Mouse (Mus musculus) heart, embryonic 16.5 days (tissue): Measurements from ENCODE around the gene Arpc5l. TPM values are rescaled to one million over a fixed set of nuclear protein-coding genes. Genes with fewer than 3 reads are reported as not detected.
A peak's percentile ranks its signal among the peaks of the same experiment; 100 is the strongest.

Source experiments
- ATAC-seq: fragments of 200-750 bp; cut with Nextera tagmentation; replicated peaks from 2 replicates; pipeline ENCODE4 v1.8.0; 2017; ENCODE audit warnings: moderate number of reproducible peaks; ENCODE audit not compliant: insufficient read depth, low FRiP score; ENCODE audit errors: extremely low read depth
- H3K27ac ChIP-seq: fragments of 300-500 bp; sonication (generic); 2 replicates; pipeline ENCODE4 v1.5.1; 2014; ENCODE audit warnings: mild to moderate bottlenecking, low read length, control low read depth, moderate library complexity
- H3K27me3 ChIP-seq: fragments of 300-500 bp; sonication (generic); 2 replicates; pipeline ENCODE4 v1.6.1; 2014; ENCODE audit warnings: low read length, mixed read lengths; ENCODE audit not compliant: control insufficient read depth, insufficient read depth
- H3K36me3 ChIP-seq: fragments of 300-500 bp; sonication (generic); 2 replicates; pipeline ENCODE4 v1.6.1; 2014; ENCODE audit not compliant: control insufficient read depth, insufficient read depth
- H3K4me1 ChIP-seq: fragments of 300-500 bp; sonication (generic); 2 replicates; pipeline ENCODE4 v1.6.1; 2014; ENCODE audit warnings: low read length, mixed read lengths; ENCODE audit not compliant: control insufficient read depth, insufficient read depth
- H3K4me2 ChIP-seq: fragments of 300-500 bp; sonication (generic); 2 replicates; pipeline ENCODE4 v1.6.1; 2014; ENCODE audit warnings: low read depth, mild to moderate bottlenecking, control low read depth, low read length
- H3K4me3 ChIP-seq: fragments of 300-500 bp; sonication (generic); 2 replicates; pipeline ENCODE4 v1.5.1; 2014; ENCODE audit warnings: mild to moderate bottlenecking, control low read depth, low read length
- H3K9ac ChIP-seq: fragments of 300-500 bp; sonication (generic); 2 replicates; pipeline ENCODE4 v1.6.1; 2014; ENCODE audit warnings: low read length, control low read depth
- H3K9me3 ChIP-seq: fragments of 300-500 bp; sonication (generic); replicated peaks from 2 replicates; pipeline ENCODE4 v1.6.1; 2016; ENCODE audit warnings: low read length; ENCODE audit not compliant: control insufficient read depth
- WGBS: fragments of 180-500 bp; shearing (Covaris S2); extraction: QIAGEN DNeasy Blood & Tissue Kit; methylation state at CpG from one replicate; pipeline ENCODE4 v1.1.7; 2014; 5-methylcytosine and 5-hydroxymethylcytosine counted together
- polyA plus RNA-seq: library from polyadenylated mRNA; unstranded; fragments of >200 nt; fragmentation: Nextera tagmentation; extraction: Ambion mirVana; gene quantifications from 2 replicates; pipeline ENCODE4 v1.2.1, GENCODE M21; 2015

Gene Arpc5l
- polyA plus RNA-seq, 1 experiment from 2014 or later: 83.3 TPM

DNA sequence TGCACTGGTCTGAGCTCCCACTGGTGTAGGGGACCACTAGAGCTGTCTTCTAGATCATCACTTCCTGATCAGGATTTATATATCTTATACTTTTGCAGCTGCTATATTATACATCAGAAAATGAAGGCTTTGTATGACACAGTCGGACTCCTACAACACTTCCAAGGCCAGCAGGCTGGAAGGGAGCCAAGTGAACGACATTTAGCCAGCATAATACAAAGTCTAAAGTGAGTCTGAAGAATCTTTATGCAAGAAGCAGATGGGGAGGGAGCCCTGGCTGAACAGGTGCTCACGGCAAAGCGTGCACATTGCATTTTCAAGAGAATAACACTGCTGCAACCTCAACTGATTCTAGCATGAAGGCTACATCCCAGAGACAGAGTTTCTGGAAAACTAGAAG lies 12.7 kb upstream of the Arpc5l start:
- 52% methylated on average over 4 of the region's 4 CpGs for WGBS
- no peak overlapping the region for H3K27ac ChIP-seq
- no peaks in the 10 kb centered on the region for H3K36me3 ChIP-seq
- H3K27me3 ChIP-seq: 0 out of 2 replicates have a peak, but pooled peaks cover 2% of the 10 kb centered on the region
- H3K9me3 ChIP-seq: no peaks in the 10 kb centered on the region
- peaks cover 2% of the 10 kb centered on the region for H3K4me1 ChIP-seq
- no peak overlapping the region for H3K4me3 ChIP-seq
- H3K4me2 ChIP-seq: no peak overlapping the region
- H3K9ac ChIP-seq: no peak overlapping the region
- no peak for ATAC-seq

GRCm38 (mm10) chr2:38997386-38998374 lies 7.5 kb upstream of the Arpc5l start, which contains the start of gene Wdr38:
Wdr38 (plus strand) TSS chr2:38997476.
- Histone ChIP-seq H3K27ac (no peak within 1 kb of the TSS), H3K27me3 (0 out of 2 replicates have a peak, but pooled peaks cover 2% of the 10 kb centered on the region), H3K9ac (peak within 1 kb of the TSS; percentile 68), H3K4me2 (peak within 1 kb of the TSS; percentile 70), H3K36me3 (peaks cover 23% of the 10 kb centered on the region), H3K9me3 (no peaks in the 10 kb centered on the region), H3K4me1 (peaks cover 10% of the 10 kb centered on the region), H3K4me3 (peak within 1 kb of the TSS; percentile 62)
- ATAC-seq: peak; percentile 94
- WGBS: 10% methylated on average over 33 of the region's 33 CpGs

GRCm38 (mm10) chr2:38999381-38999780 lies 5.8 kb upstream of the Arpc5l start:
- Histone ChIP-seq H3K4me1 (peaks cover 26% of the 10 kb centered on the region), H3K27ac (no peak overlapping the region), H3K4me2 (no peak overlapping the region), H3K9ac (no peak overlapping the region), H3K9me3 (no peaks in the 10 kb centered on the region), H3K27me3 (0 out of 2 replicates have a peak, but pooled peaks cover 2% of the 10 kb centered on the region), H3K36me3 (peaks cover 36% of the 10 kb centered on the region), H3K4me3 (no peak overlapping the region)
- WGBS: 49% methylated on average over 4 of the region's 4 CpGs
- no peak for ATAC-seq

GRCm38 (mm10) chr2:38999910-39000586 lies 5.1 kb upstream of the Arpc5l start:
- no peaks in the 10 kb centered on the region for H3K9me3 ChIP-seq
- H3K27me3 ChIP-seq: 0 out of 2 replicates have a peak, but pooled peaks cover 2% of the 10 kb centered on the region
- no peak overlapping the region for H3K27ac ChIP-seq
- no peak overlapping the region for H3K4me2 ChIP-seq
- H3K9ac ChIP-seq: no peak overlapping the region
- peaks cover 36% of the 10 kb centered on the region for H3K36me3 ChIP-seq
- no peak overlapping the region for H3K4me3 ChIP-seq
- WGBS: 58% methylated on average over 8 of the region's 8 CpGs
- no peak for ATAC-seq
- peaks cover 26% of the 10 kb centered on the region for H3K4me1 ChIP-seq

DNA sequence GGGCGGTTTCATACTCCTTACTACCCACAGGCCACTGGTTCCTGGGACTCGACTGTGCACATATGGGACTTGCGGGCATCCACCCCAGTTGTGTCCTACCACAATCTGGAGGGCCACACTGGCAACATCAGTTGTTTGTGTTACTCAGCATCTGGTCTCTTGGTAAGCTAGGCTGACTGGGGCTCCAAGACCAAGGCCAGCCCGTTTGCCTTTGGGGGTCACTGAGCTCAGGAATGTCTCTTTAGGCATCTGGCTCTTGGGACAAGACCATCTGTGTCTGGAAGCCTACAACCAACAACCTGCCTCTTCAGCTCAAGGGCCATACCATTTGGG lies 4.6 kb upstream of the Arpc5l start:
- Histone ChIP-seq H3K9me3 (no peaks in the 10 kb centered on the region), H3K36me3 (peaks cover 36% of the 10 kb centered on the region), H3K4me3 (no peak overlapping the region), H3K4me1 (peaks cover 26% of the 10 kb centered on the region), H3K27me3 (0 out of 2 replicates have a peak, but pooled peaks cover 2% of the 10 kb centered on the region), H3K27ac (no peak overlapping the region), H3K4me2 (no peak overlapping the region), H3K9ac (no peak overlapping the region)
- no peak for ATAC-seq
- WGBS: 80% methylated on average over 4 of the region's 4 CpGs

DNA sequence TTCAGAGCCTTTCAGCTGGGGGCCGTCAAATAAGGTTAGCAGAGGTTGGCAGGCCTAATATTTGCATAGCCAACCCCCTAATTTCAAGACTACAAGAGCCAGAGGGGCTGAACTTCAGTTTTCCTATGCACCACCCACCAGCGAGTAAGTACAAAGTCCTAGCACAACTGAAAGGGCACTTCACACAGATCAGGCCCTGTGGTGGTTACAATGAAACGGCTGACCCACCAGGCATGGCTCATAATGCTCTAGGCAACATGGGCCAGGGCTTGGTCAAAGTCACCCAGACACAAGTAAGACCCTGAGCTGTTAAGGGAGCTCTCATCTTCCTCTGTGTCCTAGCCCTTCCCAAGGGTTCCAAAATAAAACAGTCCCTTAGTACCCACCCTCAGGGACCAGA lies 3.3 kb upstream of the Arpc5l start:
- 0 out of 2 replicates have a peak, but pooled peaks cover under 1% of the 10 kb centered on the region for H3K27me3 ChIP-seq
- no peak overlapping the region for H3K9ac ChIP-seq
- no peak overlapping the region for H3K27ac ChIP-seq
- no peaks in the 10 kb centered on the region for H3K9me3 ChIP-seq
- H3K4me1 ChIP-seq: peaks cover 31% of the 10 kb centered on the region
- no peak overlapping the region for H3K4me2 ChIP-seq
- no peak for ATAC-seq
- 77% methylated on average over 3 of the region's 3 CpGs for WGBS
- H3K4me3 ChIP-seq: no peak overlapping the region
- peaks cover 36% of the 10 kb centered on the region for H3K36me3 ChIP-seq

- ATAC-seq: no peak
- Histone ChIP-seq H3K9me3 (no peaks in the 10 kb centered on the region), H3K4me3 (peak overlapping the region; percentile 83), H3K9ac (peak overlapping the region; percentile 77), H3K27ac (no peak overlapping the region), H3K4me2 (peak overlapping the region; percentile 99), H3K4me1 (peaks cover 29% of the 10 kb centered on the region), H3K27me3 (no peaks in the 10 kb centered on the region), H3K36me3 (peaks cover 36% of the 10 kb centered on the region)
- WGBS: 43% methylated on average over 8 of the region's 8 CpGs
These were observed 2.0 kb upstream of the Arpc5l start for GRCm38 (mm10) chr2:39003106-39003505.

GRCm38 (mm10) chr2:39003512-39003911 lies 1.6 kb upstream of the Arpc5l start:
- Histone ChIP-seq H3K9me3 (no peaks in the 10 kb centered on the region), H3K4me3 (peak overlapping the region; percentile 83), H3K36me3 (peaks cover 36% of the 10 kb centered on the region), H3K27ac (no peak overlapping the region), H3K4me1 (peaks cover 26% of the 10 kb centered on the region), H3K4me2 (peak overlapping the region; percentile 99), H3K27me3 (no peaks in the 10 kb centered on the region), H3K9ac (peak overlapping the region; percentile 77)
- 63% methylated on average over 5 of the region's 5 CpGs for WGBS
- no peak for ATAC-seq

DNA sequence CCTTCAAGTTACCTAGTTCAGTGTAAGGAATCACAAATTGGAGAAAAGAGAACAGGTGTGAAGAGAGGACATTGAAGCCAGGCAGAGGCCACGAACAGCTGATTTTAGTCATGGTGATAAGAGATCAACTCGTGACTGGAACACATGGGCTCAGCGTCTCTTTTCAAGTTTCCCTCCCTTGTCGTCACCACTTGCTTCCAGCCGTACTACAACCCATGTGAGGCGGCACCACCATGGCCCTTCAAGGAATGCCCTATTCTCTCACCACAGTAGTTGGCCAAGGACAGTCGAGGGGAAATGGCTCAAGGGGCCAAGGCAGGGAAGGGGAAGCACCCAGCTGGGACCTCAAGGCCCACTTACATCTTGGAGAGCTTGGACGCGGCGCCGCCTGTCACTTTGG lies 776 bp upstream of the Arpc5l start:
- Histone ChIP-seq H3K4me3 (peak overlapping the region; percentile 83), H3K36me3 (peaks cover 36% of the 10 kb centered on the region), H3K4me1 (peaks cover 32% of the 10 kb centered on the region), H3K27ac (peak overlapping the region; percentile 78), H3K4me2 (peak overlapping the region; percentile 99), H3K9me3 (no peaks in the 10 kb centered on the region), H3K27me3 (no peaks in the 10 kb centered on the region), H3K9ac (peak overlapping the region; percentile 77)
- under 1% methylated on average over 11 of the region's 11 CpGs for WGBS
- ATAC-seq: no peak
